ENCODE assay signal across 8 mouse cellular contexts in the genomic region with DNA sequence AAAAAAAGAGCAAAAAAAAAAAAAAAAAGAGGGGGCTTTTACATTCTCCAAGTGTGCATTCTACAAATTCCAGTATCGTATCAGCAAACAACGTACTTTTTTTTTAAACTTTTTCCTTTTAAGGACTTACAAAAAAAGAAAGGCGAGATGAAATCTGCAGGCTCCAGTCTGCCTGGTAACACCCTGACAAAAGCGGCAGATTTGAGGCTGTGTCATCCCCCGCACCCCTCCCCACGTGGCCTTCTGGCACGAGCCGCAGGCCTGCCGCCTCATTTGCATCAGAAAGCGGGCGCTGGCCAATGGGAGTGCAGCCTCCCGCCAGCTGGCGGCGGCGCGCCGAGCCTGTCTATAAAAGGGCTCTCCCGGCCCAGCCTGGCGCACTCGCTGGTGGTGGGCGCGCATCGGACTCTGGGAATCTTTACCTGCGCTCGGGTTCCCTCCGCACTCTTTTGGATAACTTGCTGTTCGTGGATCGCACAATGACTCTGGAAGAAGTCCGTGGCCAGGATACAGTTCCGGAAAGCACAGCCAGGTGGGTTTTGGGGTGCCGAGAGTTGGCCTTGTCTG. TPM values are rescaled to one million over a fixed set of nuclear protein-coding genes. Genes with fewer than 3 reads are reported as not detected.
DNase-seq lines count a peak whose midpoint lies in the region; ATAC-seq and TF ChIP-seq lines count a peak whose summit lies in the region.

A gene (plus strand): TSS at position 378 of the 567 bp plus-strand sequence.

- peak; percentile 79 for DNase-seq in WW6 (ENCODE audit: low read depth, low spot score)
- DNase-seq in cerebellum, postnatal 4 days (ENCODE audit: low spot score in 2 of 2), result peak; percentile 94 to 96
- peak; percentile 98 for DNase-seq in gastrocnemius, adult 2 months
- peak; percentile 98 for DNase-seq in hindbrain, postnatal 0 days (ENCODE audit: low spot score)
- DNase-seq in left cerebral cortex, adult 8-10 months (ENCODE audit: low spot score in 2 of 2), result peak; percentile 84 to 96
- DNase-seq in right cerebral cortex, postnatal 10 days (ENCODE audit: low spot score in 2 of 2), result peak; percentile 98
- peak; percentile 92 for DNase-seq in urinary bladder, postnatal 25 days (ENCODE audit: low spot score)

- intact Hi-C loops in gastrocnemius, adult 2 months (cut with DNase I), result loop anchor here (1.0 to 5.0 kb wide), 4 partner anchors 22 to 231 kb away; no protein-coding TSS in a partner anchor

- peak; percentile 90 for ATAC-seq in hindbrain, postnatal 0 days

- peaks cover 23% of the 10 kb centered on the region for H3K27me3 ChIP-seq in hindbrain, postnatal 0 days (ENCODE audit: insufficient read depth, low read length)
- no peaks in the 10 kb centered on the region for H3K27me3 ChIP-seq in megakaryocyte, embryonic 14.5 days (replicated peaks)

- peak within 1 kb of the TSS; percentile 99 for H3K4me3 ChIP-seq in gastrocnemius, adult 2 months
- H3K4me3 ChIP-seq in hindbrain, postnatal 0 days (ENCODE audit: low read length), result peak within 1 kb of the TSS; percentile 67
- H3K4me3 ChIP-seq in megakaryocyte, embryonic 14.5 days (replicated peaks), result peak within 1 kb of the TSS; percentile 100

- under 1% methylated on average over 31 of the region's 31 CpGs for whole genome bisulfite sequencing in hindbrain, postnatal 0 days

- peaks cover 12% of the 10 kb centered on the region; the same call in 1 of the 2 replicates for H3K4me1 ChIP-seq in hindbrain, postnatal 0 days (ENCODE audit: insufficient read depth, low read length)
- H3K4me1 ChIP-seq in megakaryocyte, embryonic 14.5 days, result peaks cover 62% of the 10 kb centered on the region

- peak within 1 kb of the TSS; percentile 99 for H3K4me2 ChIP-seq in hindbrain, postnatal 0 days (ENCODE audit: low read depth, low read length)

- peak within 1 kb of the TSS; percentile 78 for H3K9ac ChIP-seq in hindbrain, postnatal 0 days (replicated peaks; ENCODE audit: low read length)

- H3K27ac ChIP-seq in gastrocnemius, adult 2 months, result peak within 1 kb of the TSS; percentile 99
- H3K27ac ChIP-seq in hindbrain, postnatal 0 days, result peak within 1 kb of the TSS; percentile 82

- no peaks in the 10 kb centered on the region for H3K36me3 ChIP-seq in hindbrain, postnatal 0 days (ENCODE audit: insufficient read depth, low read length)
- H3K36me3 ChIP-seq in megakaryocyte, embryonic 14.5 days (replicated peaks; ENCODE audit: low read length), result peaks cover 19% of the 10 kb centered on the region

- no peak; the same call in 1 of the 2 replicates for TF ChIP-seq CTCF in gastrocnemius, adult 2 months (IDR thresholded peaks at IDR 0.05)
- peak; percentile 47 for TF ChIP-seq CTCF in hindbrain, postnatal 0 days (IDR thresholded peaks at IDR 0.05; ENCODE audit: low read depth)

- no peaks in the 10 kb centered on the region for H3K9me3 ChIP-seq in hindbrain, postnatal 0 days (ENCODE audit: low read length)
- H3K9me3 ChIP-seq in megakaryocyte, embryonic 14.5 days, result no peaks in the 10 kb centered on the region

RNA-seq across cellular contexts. Expression of the gene that starts here (rescaled TPM):
- 100 to 1,000 TPM in 1 of 2 experiments, 10 to 100 TPM in 1; 22.4 to 127 TPM for total RNA-seq in gastrocnemius, adult 2 months (2021)
- total RNA-seq in hindbrain, postnatal 0 days (2014; rRNA removed), result 18.3 and 19.0 TPM in 2 replicates
- 38.6 and 43.3 TPM in 2 replicates for polyA plus RNA-seq in hindbrain, postnatal 0 days (2015; fragmentation: Nextera tagmentation; extraction: Ambion mirVana)
- 10 to 100 TPM; 10.3 to 22.3 (median 14.1) TPM for total RNA-seq in left cerebral cortex, adult 8-10 months (2022)
- polyA plus RNA-seq in megakaryocyte, embryonic 14.5 days (2012; ENCODE audit: insufficient read depth, low replicate concordance), result 115 and 668 TPM in 2 replicates

Comparison
In these comparisons a context has a peak if more than half of its experiments do, and no peak if none do; other contexts are left out.
1. Peak in every context shown above with its lines: DNase-seq, ATAC-seq, H3K4me3 ChIP-seq and H3K27ac ChIP-seq.